Mouse (Mus musculus) cerebellum, postnatal 14 days (tissue): Measurements from ENCODE around the gene Cflar.

Experiments used
- DNase-seq, 2 experiments: peaks; one replicate each; pipeline ENCODE4 v3.0.0; 2021; ENCODE audit warnings: mixed read lengths in 2 of 2

Cflar gene

GRCm38 (mm10) chr1:58712076-58713061, 1.1 kb downstream of the Cflar start:
- peak; percentile 20 to 52 for DNase-seq

- DNase-seq, result peak; percentile 66 to 75
These were observed 2.0 kb downstream of the Cflar start for GRCm38 (mm10) chr1:58713081-58713892.

DNA sequence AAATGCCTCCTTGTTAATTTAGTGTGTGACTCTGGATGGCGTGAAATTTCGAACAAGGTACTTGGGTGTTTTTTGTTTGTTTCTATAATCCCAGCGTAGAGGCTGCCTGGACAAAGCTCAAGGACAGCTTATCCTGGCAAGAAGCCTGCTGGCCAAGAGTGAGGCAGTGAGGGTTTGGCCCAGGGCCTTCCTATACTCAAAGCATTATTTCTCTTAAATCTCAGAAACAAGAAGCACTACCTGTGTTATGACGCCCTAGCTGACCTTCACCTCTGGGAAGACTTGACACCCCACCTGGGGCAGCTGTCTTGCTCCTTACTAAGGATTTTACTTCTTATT, 2.6 kb downstream of the Cflar start:
- DNase-seq, result peak; percentile 88

DNA sequence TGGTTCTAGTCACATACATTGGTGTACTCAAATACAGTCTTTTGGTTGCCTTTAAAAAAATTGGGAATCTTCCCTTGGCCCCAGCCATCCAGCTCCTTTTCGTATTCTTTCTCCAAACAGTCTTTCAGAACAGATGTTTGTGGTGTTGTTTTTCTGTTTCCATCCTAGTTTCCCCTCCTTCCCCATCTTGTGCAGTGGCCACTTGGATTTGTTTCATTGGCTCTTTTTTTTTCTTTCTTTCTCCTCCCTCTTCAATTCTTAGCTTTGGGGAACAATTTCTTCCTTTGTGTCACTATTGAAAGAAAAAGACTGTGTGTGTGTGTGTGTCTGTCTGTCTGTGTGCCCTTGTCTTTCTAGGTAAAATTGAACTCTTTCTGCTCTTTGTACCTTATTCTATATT, 3.1 kb downstream of the Cflar start:
- no peak for DNase-seq

DNA sequence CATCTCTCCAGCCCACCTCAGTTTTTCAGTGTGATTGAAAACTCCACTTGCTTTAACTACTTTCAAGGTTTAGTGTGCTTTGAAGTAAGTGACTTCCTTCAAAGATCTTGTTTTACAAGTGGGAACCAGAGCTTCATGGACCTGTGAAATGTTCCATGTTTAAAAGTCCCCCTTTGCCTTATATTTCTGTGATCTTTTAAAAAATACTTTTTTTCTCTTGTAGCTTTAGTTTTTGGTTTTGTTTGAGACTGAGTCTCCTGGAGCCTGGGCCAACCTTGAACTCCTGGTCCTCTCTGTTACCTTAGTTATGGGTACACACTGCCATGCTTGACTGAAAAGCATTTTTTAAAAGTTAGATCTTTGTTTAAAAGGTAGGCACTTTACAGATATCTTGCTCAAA, 4.2 kb downstream of the Cflar start:
- no peak for DNase-seq

DNA sequence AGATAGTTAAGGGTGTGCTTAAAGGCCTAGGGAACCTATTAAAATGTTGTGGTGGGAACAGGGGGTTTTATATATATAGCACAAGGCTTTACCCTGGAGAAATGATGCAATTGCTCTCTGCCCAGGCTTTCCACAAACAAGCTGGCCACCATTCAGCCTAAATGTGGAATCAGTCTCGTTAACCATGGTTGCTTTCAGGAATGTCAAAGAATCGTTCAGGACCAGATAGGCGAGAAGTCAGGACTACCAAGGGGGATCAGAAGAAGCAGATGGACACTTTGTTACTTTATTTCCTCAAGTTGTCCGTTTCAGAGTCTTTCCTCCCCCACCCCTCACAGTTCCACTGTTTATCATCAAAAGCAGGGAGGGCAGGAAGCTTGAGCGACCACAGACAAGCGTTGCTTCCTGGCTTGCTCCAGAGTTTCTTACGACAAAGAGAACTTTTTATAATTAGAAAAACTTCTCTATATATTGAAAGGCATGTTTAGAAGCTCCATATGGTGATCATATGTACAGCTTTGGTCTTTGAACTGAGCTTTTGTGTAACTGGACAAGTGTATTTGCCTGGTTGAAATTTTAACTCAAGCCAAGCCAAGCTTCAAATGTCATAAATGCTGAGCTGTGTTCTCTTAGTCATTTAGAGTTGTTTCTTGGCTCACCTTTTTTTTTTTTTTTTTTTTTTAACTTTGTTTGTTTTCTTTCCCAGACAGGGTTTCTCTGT, 5.0 kb downstream of the Cflar start:
- DNase-seq, result no peak

- DNase-seq, result no peak
These were observed 5.5 kb downstream of the Cflar start for GRCm38 (mm10) chr1:58716883-58717220.

DNA sequence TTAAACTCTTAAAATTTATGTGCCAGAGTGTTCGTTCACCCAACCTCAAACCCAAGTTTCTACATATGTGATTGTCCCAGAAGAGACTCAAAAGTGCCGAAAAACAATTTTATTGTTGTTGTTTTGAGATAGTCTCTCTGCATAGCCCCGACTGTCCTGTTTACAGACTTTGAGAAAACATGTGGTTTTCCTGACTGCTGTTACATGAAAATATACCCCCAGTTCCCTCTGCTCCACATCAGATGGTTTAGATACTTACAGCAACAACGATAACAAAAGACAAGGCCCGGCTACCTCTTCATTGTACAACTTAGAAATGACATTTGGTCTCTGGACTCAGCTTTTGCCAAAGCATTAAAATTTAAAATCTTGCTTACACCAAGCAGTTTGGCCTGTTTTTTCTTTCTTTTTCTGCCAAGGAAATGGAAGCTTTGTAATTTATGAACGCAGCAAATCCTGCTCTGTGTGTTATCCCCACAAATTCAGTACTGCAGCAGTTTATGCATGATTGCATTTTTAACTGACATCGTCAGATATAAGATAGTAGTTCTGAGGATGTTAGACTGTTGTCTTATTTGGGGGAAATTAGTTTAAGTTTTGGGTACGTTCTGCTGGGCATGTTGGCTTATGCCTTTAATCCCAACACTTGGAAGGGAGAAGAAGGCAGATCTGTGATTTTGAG, 6.4 kb downstream of the Cflar start:
- no peak for DNase-seq

GRCm38 (mm10) chr1:58719356-58719945, 8.1 kb downstream of the Cflar start:
- DNase-seq, result no peak

- no peak for DNase-seq
These were observed 8.8 kb downstream of the Cflar start for GRCm38 (mm10) chr1:58720090-58720489.

GRCm38 (mm10) chr1:58720988-58721387, 9.7 kb downstream of the Cflar start:
- DNase-seq, result no peak

GRCm38 (mm10) chr1:58722115-58722938, 11.0 kb downstream of the Cflar start:
- no peak for DNase-seq

- no peak for DNase-seq
These were observed 11.9 kb downstream of the Cflar start for GRCm38 (mm10) chr1:58723062-58723808.

- no peak for DNase-seq
These were observed 12.6 kb downstream of the Cflar start for GRCm38 (mm10) chr1:58723809-58724405.

GRCm38 (mm10) chr1:58724533-58724932, 13.2 kb downstream of the Cflar start:
- DNase-seq, result no peak

DNA sequence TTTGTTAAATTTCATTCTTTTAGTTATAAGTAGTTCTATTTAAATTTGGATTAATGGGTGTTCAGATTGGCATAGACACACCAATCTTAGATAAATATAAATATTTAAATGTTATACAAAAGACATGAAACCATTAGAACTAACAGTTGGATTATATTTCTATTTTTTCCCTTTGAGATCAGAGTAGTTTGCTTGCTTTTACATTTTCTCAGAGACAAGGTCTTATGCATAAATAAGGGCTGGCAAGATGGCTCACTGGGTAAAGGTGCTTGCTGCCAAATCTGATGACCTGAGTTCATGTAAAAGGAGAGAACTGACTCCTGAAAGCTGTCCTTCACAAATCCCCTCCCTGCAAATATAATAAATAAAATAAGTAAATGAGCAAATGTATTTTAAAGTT, 13.8 kb downstream of the Cflar start:
- DNase-seq, result no peak

GRCm38 (mm10) chr1:58725767-58726166, 14.5 kb downstream of the Cflar start:
- DNase-seq, result no peak

DNA sequence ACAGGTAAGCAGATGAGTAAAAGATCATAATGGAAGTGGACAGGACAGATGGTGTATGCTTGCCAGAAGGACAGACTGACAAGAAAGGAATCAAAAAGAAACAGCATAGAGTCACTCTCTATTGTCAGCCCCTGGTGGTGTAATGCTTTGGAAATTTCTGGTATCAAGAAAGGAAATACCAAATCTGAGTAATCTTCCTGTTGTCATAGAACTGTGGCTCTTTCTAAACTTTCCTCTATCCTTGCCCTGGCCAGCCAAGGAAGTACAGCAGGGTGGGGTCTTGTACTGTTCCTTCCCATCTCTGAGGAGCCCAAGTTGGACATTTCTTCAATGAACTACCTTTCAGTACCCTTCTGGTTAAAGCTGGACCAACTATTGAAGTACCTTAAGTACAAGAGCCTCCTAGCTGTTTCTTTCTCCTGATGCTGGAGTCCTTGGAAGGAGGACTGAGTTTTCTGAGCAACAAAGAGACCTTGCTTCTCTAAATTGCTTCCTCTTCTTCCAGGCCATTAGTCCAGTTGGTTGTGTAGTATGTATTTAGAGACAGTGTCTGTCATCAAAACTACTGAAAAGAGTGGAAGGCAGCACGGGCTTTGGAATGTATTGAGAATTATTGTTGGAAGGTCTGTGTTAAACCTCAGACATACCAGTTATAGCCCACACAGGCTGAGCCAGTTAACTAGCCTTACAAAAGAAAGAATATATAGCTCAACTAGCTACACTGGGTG, 15.9 kb downstream of the Cflar start:
- no peak for DNase-seq
